Mouse (Mus musculus): Measurements from ENCODE around the gene Spryd4. TPM values are rescaled to one million over a fixed set of nuclear protein-coding genes. Genes with fewer than 3 reads are reported as not detected.
"Not testable (repeated sequence)": the region's sequence is repeated elsewhere in the genome, so short reads cannot be mapped to it uniquely, and the experiment has no call there.

The Spryd4 gene
- total RNA-seq, 4 experiments from 2014 or later: 30.5 to 33.5 (median 32.4) TPM

GRCm38 (mm10) chr10:128225538-128225937 lies 13.9 kb upstream of the Spryd4 start, which contains the start of gene Mip:
TSS of gene Mip (plus strand) at chr10:128225838.
- no peak for DNase-seq (ENCODE audit: low spot score in 2 of 2)

- no peak for DNase-seq (ENCODE audit: low spot score in 2 of 2)
These were observed 13.5 kb upstream of the Spryd4 start for GRCm38 (mm10) chr10:128225064-128225463.

- DNase-seq (ENCODE audit: low spot score in 2 of 2): no peak
These were observed 10.1 kb upstream of the Spryd4 start for GRCm38 (mm10) chr10:128221533-128222286.

GRCm38 (mm10) chr10:128218387-128219117 lies 6.9 kb upstream of the Spryd4 start:
- DNase-seq (ENCODE audit: low spot score in 2 of 2): no peak

GRCm38 (mm10) chr10:128214981-128215380 lies 3.4 kb upstream of the Spryd4 start:
- DNase-seq (ENCODE audit: low spot score in 2 of 2): no peak

- DNase-seq (ENCODE audit: low spot score in 2 of 2): not testable (repeated sequence)
These were observed 2.5 kb upstream of the Spryd4 start for GRCm38 (mm10) chr10:128214112-128214511.

GRCm38 (mm10) chr10:128212871-128213323 lies 1.3 kb upstream of the Spryd4 start:
- DNase-seq (ENCODE audit: low spot score in 2 of 2): peak in 1 of 2 experiments; percentile 35

GRCm38 (mm10) chr10:128212148-128212547 lies 541 bp upstream of the Spryd4 start:
- DNase-seq (ENCODE audit: low spot score in 2 of 2): no peak

GRCm38 (mm10) chr10:128210954-128211353 lies 653 bp downstream of the Spryd4 start:
- DNase-seq (ENCODE audit: low spot score in 2 of 2): no peak

- no peak for DNase-seq (ENCODE audit: low spot score in 2 of 2)
These were observed 1.5 kb downstream of the Spryd4 start for GRCm38 (mm10) chr10:128210131-128210530.

- no peak for DNase-seq (ENCODE audit: low spot score in 2 of 2)
These were observed 2.1 kb downstream of the Spryd4 start for GRCm38 (mm10) chr10:128209311-128210009.

- no peak for DNase-seq (ENCODE audit: low spot score in 2 of 2)
These were observed 3.3 kb downstream of the Spryd4 start for GRCm38 (mm10) chr10:128208326-128208725.

- no peak for DNase-seq (ENCODE audit: low spot score in 2 of 2)
These were observed 6.7 kb downstream of the Spryd4 start for GRCm38 (mm10) chr10:128204941-128205340.

- DNase-seq (ENCODE audit: low spot score in 2 of 2): no peak
These were observed 9.8 kb downstream of the Spryd4 start for GRCm38 (mm10) chr10:128201856-128202255.

GRCm38 (mm10) chr10:128194551-128195461 lies 16.8 kb downstream of the Spryd4 start:
- no peak for DNase-seq (ENCODE audit: low spot score in 2 of 2)

- DNase-seq (ENCODE audit: low spot score in 2 of 2): peak; percentile 96
These were observed 17.5 kb downstream of the Spryd4 start, which contains the start of gene Gls2 for GRCm38 (mm10) chr10:128194024-128194550. TSS of gene Gls2 (plus strand) at chr10:128194457.

GRCm38 (mm10) chr10:128193113-128193512 lies 18.5 kb downstream of the Spryd4 start:
- DNase-seq (ENCODE audit: low spot score in 2 of 2): no peak

- DNase-seq (ENCODE audit: low spot score in 2 of 2): not testable (repeated sequence)
These were observed 19.4 kb downstream of the Spryd4 start for GRCm38 (mm10) chr10:128192030-128192766.

GRCm38 (mm10) chr10:128191472-128191871 lies 20.1 kb downstream of the Spryd4 start:
- no peak for DNase-seq (ENCODE audit: low spot score in 2 of 2)

Measured in gastrocnemius, adult 8-10 months (tissue).